Mouse (Mus musculus) NIH3T3 (cell line): ENCODE data around the gene Trmt1l.
A peak's percentile ranks its signal among the peaks of the same experiment; 100 is the strongest.
"Not testable (repeated sequence)": the region's sequence is repeated elsewhere in the genome, so short reads cannot be mapped to it uniquely, and the experiment has no call there.

Experiments
- DNase-seq: peaks from one replicate; pipeline ENCODE4 v3.0.0-alpha.2; 2012; ENCODE audit warnings: low read depth

Gene Trmt1l

DNA sequence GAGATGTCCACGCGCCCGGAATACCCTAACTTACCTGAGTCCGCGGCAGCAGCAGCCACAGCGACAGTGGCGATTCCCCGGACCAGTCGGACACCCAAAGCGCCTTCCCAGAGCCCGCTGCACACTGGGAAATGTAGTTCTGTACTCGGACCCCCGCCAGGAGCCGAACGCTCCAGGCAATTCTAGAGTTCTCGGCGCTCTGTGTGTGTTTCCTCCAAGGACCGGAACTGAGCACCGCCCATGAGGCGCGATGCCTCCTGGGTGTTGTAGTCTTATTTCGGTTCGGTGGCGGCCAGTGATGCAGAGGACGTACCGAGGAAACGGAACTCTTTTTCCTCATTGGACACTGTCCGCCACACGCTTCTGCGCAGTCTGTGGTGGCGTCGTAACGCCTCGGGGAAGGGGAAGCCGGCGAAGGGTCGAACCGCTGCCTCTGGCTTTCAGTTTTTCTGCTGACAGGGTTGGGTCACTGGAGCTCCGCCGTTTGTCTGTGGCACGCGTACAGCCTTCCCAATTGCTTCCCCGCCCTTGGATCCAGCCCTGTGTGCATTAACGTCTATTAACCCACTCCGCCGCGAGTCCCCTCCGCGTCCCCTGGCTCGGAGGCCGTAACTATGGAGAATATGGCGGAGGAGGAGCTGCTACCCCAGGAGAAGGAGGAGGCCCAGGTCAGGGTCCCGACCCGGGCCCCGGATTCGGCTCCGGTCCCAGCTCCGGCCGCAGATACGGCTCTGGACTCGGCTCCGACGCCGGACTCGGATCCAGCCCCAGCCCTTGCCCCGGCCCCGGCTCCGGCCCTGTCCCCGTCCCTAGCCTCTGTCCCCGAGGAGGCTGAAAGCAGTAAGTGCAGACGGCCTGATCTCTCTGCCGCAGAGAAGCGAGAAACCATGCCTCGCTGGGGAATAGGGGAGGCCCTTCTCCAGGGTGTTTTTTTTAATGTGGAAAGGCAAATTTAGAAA lies at the start of gene Trmt1l, which contains the start of gene Swt1:
TSS of gene Trmt1l (plus strand) at position 280 of the 959 bp plus-strand sequence.
TSS of gene Swt1 (minus strand) at position 193 of the 959 bp plus-strand sequence.
- peak; percentile 100 for DNase-seq

GRCm38 (mm10) chr1:151390029-151390428 lies 38.3 kb upstream of the Trmt1l start:
- peak; percentile 77 for DNase-seq

DNA sequence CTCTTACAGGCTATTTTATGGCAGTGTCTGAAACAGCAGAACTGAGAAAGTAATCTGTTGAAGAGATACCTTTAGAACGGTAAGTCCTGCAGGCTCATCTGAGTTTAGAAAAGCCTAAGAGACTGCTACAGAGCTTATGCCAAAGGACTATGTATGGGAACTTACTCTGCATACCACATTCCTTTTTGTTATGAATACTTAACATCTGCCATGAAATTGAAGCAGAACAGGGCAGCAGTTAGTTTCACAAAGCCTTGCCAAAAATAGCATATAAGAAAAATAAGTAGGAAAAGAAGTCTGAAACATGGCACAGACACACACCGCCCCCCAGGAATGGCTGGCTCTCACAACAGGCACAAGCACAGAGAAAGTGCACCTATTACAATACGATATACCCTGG lies 18.5 kb upstream of the Trmt1l start:
- peak; percentile 9 for DNase-seq

- DNase-seq: no peak
Observed at GRCm38 (mm10) chr1:151422178-151422577, 6.2 kb upstream of the Trmt1l start.

DNA sequence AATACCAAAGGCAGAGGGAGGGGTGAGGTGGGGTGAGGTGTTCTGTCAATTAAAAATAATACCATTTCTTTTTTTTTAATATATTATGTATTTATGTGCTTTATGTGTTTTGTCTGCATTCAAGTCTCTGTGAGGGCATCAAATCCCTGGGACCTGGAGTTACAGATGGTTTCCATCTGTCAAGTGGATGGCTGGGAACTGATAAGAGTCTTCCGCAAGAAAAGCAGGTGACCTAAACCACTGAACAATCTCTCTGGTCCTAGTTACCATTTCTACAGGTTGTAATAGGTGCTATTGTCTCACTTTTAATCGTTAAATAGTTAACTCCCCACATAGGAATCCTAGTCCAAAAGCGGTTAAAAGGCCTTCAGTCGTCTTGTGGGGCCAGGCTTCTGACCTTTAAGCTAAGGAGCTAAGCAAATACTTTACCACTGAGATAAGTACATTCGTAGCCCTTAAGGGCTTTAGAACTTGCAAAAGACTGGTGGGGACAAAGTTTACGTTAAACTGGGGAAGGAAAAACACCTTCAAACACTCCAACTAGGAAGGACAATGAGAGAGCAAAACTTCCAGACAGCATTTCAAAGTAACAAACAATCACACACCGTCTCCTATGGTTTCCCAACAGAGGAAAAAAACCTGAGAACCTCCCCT lies 1.3 kb upstream of the Trmt1l start:
- peak; percentile 7 for DNase-seq

DNA sequence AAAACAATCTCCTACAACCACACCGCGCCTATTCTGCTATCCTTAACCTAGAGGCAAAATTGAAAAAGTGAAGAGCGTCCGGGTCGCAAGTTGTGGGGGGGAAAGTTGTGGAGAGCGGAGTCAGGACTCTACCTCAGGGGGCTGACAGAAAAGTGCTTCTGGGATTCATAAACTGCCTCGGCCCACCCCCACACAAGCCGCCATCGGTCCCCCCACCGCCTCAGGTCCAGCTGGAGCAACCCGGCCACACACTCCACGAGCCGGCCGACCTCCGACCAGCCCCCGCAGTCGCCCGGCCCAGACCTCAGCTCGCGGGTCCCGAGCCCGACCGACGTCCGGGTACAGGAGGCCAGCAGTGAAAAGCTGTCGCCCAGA lies 467 bp upstream of the Trmt1l start:
- DNase-seq: no peak

DNA sequence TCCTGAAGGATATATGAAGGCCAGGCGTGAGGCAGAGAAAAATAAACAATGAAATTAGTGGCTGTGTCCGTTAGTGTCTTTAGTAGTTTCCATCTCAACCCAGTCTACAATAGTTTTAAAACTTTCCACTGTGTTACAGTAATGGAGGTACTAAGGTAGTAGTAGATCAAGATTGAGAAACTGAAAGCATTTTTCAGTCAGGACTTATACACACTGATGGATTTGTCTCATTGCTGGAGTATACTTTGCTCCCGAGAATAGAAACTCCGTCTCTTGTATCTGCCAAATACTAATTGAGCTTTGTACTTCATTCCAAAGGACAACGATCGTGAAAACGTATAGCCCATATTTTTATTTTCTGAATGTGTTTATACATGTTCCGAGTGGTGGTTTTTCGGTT lies 974 bp downstream of the Trmt1l start:
- DNase-seq: peak; percentile 34

DNA sequence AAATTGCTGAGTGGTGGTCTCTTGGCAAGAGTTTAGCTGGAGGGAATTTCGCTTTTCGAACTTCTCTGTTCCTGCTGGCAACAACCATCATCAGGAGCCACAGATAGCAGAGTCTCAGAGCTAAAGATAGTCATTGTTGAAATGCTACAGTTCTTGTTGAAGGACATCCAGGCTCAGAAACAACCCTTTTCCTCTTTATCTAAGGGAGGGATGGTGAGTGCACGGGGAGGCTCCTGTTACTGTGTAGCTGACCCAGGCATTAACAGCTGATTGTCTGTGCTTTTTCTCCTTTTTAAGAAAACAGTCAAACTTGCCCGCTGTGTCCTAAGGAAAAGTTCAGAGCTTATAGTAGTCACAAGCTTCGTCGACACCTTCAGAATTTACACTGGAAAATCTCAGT lies 7.1 kb downstream of the Trmt1l start:
- no peak for DNase-seq

DNA sequence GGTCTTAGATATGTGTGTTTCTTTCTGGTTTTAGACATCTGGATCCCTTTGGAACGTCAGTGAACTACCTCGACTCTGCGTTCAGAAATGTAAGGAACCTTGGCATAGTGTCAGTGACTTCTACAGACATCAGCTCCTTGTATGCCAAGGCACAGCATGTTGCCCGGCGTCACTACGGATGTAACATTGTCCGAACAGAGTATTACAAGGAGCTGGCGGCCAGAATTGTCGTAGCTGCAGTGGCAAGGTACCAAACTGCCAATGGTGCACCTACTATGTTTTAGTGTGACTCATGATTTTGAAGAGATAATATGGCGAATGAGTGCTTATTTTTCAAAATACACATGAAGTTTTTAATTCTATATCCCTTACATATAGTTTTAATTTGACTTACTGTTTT lies 21.5 kb downstream of the Trmt1l start:
- DNase-seq: no peak

- no peak for DNase-seq
Observed at GRCm38 (mm10) chr1:151450851-151451250, 22.5 kb downstream of the Trmt1l start.

GRCm38 (mm10) chr1:151451946-151452345 lies 23.6 kb downstream of the Trmt1l start:
- no peak for DNase-seq

- no peak for DNase-seq
Observed at GRCm38 (mm10) chr1:151457087-151457486, 28.7 kb downstream of the Trmt1l start.

- DNase-seq: peak; percentile 20
Observed at GRCm38 (mm10) chr1:151461265-151461664, 32.9 kb downstream of the Trmt1l start.

- DNase-seq: no peak
Observed at GRCm38 (mm10) chr1:151464914-151465313, 36.6 kb downstream of the Trmt1l start.

DNA sequence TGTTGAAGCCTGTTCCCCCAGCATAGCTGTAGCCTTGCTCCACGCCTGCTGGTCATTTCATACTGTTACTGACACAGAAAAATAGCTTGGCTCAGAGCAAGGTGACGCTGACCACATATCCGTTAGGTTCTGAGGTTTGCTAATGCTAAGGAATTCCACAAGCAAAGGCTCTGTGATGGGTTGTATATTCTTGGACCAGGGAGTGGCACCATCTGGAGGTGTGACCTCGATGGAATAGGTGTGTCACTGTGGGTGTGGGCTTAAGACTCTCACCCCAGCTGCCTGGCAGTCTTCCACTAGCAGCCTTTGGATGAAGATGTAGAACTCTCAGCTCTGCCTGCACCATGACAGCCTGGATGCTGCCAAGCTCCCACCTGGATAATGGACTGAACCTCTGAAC lies 38.2 kb downstream of the Trmt1l start:
- DNase-seq: peak; percentile 33

DNA sequence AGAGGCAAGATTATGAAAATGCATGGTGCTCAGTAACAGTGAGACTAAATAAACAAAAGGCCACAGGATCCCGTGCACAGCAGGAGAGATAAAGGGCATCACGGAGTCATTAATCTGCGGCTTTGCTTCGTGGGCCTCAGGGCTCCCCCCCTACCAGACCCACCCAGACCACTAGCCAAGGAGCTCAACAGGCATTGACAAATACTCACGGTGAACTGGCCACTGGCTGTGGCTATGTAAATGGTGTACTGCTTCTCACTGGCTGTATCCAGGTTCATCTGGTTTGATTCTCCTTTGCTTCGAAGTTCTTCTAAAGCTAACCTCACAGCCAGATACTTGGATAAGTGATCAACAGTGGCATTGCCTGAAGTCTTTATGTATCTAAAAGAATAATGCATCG lies 43.1 kb downstream of the Trmt1l start:
- DNase-seq: no peak

DNA sequence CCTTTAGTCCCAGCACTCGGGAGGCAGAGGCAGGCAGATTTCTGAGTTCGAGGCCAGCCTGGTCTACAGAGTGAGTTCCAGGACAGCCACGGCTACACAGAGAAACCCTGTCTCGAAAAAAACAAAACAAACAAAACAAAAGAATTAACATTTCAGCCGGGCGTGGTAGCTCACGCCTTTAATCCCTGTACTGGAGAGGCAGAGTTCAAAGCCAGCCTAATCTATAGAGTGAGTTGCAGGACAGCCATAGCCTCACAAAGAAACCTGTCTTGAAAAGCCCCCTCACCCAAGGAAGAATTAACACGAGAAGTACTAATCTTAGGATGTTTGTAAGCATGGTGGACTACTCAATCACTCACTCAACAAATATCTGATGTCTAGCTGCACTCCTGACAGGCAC lies 44.0 kb downstream of the Trmt1l start:
- DNase-seq: not testable (repeated sequence)

DNA sequence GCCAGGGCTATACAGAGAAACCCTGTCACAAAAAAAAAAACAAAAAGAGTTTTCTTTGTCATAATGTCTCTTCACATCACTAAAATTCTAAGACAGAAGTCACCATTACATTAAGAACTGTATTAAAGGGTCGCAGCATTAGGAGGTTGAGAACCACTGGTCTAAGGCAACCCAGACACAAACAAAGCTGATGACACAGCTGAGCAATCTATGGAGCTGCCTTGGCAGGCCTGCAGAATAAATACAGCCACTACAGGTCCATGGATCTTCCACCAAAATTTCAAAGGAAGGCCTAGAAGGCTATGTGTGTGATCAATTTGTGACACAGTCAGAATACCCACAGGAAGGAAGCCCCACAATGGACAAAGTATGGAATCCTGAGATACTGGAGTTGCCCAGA lies 54.2 kb downstream of the Trmt1l start:
- DNase-seq: no peak

DNA sequence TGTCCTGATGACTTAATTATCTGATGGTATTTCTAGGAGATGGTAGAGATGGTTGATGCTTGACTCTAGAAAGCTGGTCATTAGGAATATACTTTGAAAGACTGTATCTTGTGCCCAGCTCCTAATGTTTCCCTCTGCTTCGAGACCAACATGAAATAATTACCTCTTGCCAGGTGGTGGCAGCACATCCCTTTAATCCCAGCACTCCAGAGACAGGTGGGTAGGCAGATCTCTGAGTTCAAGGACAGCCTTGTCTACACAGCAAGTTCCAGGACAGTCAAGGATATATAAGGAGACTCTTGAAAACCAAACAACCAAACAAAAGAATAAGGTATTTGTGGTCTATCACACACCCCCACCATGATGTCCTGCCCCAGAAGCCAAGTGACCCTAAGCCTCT lies 55.2 kb downstream of the Trmt1l start:
- peak; percentile 53 for DNase-seq

- no peak for DNase-seq
Observed at GRCm38 (mm10) chr1:151484754-151485153, 56.4 kb downstream of the Trmt1l start.

DNA sequence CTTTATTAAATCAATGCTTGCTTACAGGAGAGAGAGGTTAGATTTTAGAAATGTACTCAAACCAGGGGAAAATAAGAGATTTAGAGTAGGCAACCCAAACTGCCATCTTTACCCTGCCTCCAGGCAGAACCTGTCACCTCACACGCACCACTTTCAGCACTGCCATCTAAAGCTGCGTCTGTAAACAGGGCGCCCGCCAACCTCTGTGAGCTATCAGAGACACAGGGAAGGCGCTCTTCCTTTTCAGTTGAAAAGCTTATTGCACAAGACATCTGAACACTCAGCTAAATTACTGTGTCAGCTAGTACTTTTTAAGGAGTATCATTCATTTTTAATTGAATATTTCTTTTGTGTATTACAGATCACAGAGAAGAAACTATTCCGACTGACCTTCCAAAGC lies 61.5 kb downstream of the Trmt1l start:
- DNase-seq: no peak

DNA sequence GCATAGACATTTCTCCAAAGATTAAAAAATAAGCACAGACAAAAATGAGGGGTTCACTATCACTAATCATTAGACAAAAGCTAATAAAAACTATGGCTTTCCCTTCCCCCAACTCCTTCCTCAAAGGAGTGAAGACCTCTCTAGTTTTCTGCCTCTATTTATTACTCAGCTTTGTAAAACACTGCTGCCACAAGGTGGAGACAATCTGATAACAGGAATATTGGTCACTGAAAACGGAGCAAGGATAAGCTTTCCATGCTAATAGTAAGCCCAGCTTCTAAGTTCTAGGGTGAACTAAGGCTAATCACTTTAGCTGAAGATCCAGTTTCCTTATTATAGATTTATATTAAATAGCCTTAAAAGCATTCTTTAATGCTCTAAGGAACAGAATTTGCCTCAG lies 64.1 kb downstream of the Trmt1l start:
- DNase-seq: peak; percentile 38

DNA sequence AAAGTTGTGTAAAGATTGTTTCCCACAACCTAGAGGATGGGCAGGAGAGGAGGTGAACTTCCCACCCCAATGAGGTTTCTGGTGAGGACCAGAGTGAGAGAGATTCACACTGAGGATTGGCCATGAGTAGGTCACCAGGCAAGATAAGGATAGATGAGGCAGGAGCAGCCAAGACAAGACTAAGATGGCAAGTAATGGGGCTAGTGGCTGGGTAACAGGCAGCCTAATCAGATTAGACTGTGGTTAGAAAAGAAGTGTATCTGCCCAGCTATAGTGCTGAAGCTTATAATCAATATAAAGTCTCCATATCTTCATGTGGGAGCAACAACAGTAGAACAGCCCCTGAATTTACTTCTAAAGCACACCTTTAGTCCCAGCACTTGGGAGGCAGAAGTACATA lies 65.5 kb downstream of the Trmt1l start:
- no peak for DNase-seq
